Mouse (Mus musculus) CD4-positive, CD25-positive, alpha-beta regulatory T cell, adult 4 months (primary cell): ENCODE measurements around the gene Tas2r109. TPM values are rescaled to one million over a fixed set of nuclear protein-coding genes. Genes with fewer than 3 reads are reported as not detected.
"Not testable (repeated sequence)": the region's sequence is repeated elsewhere in the genome, so short reads cannot be mapped to it uniquely, and the experiment has no call there.

ENCODE experiments used
- ATAC-seq: one replicate; pipeline ENCODE4 v1.8.0; 2017
- polyA plus RNA-seq, 2 experiments: library from polyadenylated mRNA; unstranded; fragments of 100-300 nt; shearing (Covaris generic); gene quantifications; one replicate each; pipeline ENCODE4 v1.2.1; 2017

Gene Tas2r109
- not detected for polyA plus RNA-seq

DNA sequence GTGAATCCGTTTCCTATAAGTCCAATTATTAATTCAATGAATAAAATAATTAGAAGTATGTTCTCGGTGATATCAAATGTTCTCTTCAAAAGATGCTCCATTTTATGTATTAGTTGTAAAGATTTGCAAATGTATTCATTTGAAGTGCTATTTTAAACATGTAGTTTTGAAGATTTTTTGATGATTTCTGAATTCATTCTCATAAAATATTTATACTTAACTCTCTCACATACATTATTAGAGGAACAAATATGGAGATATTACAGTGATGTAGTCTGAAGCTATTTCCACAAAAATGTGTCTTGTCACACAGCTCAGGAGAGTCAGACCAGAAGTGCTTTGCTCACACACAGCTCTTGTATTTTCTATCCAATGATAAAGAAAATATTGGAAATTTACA is at the start of gene Tas2r109:
Gene Tas2r109, minus strand, starts transcription at position 101 of the 400 bp plus-strand sequence.
- no peak for ATAC-seq

DNA sequence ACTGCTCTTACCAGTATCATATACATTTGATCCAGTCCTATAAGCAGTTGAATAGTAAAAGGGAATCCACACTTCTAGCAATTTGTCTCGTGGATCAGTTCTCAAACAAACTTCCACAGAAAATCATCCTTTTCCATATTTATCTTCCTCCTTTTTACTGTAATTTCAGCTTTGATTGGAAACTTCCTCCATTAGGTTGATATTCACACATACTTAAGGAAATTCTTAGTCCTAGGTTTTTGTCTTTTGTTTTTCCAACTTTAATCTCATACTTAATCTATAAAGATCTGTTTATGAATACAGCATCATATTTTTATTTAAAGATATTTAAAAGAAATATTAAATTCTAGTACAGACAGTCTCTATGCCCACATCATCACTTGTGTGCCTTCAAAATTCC is 22.9 kb downstream of the Tas2r109 start, which contains the start of gene Tas2r131:
Gene Tas2r131, minus strand, starts transcription at position 101 of the 400 bp plus-strand sequence.
- no peak for ATAC-seq

DNA sequence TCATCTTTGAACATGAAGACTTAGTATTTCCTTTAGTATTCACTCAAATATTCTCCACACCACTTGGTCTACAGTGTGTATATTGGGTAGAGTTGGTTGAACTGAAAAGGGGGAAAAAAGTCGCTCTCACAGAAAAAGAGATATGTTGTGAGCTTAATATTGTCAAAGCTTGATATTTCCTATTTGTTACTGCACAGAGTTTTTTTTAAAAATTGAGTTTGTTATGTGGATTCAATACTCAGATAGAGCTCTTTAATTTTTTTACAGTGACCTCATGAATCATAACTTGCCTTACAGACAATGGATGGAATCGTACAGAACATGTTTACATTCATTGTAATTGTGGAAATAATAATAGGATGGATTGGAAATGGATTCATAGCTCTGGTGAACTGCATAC is 30.0 kb downstream of the Tas2r109 start, which contains the start of gene Tas2r129:
Gene Tas2r129, plus strand, starts transcription at position 301 of the 400 bp plus-strand sequence.
- ATAC-seq = no peak

DNA sequence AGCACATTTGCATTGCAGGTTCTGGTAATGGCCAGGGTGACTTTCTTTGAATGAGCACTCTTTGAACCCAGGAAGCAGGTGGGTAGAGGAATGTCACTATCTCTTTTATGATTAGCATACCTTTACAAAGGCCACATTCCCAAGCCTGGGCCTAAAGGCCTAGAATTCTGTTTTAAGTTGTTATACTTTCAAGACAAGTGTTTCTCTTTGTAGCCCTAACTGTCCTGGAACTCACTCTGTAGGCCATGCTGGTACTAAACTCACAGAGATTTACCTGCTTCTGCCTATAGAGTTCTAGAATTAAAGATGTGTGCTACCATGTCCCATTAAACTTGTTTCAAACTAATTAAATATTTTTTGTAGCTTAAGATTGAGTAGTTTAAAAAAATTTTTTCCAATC is 39.4 kb downstream of the Tas2r109 start:
- not testable (repeated sequence) for ATAC-seq

Other genes starting within 250 kb of the Tas2r109 start
- gene Tas2r115, start 242.9 kb downstream of the Tas2r109 start, polyA plus RNA-seq = not detected
- gene Tas2r124, start 226.2 kb downstream of the Tas2r109 start, polyA plus RNA-seq = not detected
- not detected for gene Tas2r102, start 218.8 kb downstream of the Tas2r109 start, polyA plus RNA-seq
- not detected for gene Tas2r136, start 202.8 kb downstream of the Tas2r109 start, polyA plus RNA-seq
- gene Tas2r117, start 178.1 kb downstream of the Tas2r109 start, polyA plus RNA-seq = not detected
- gene Tas2r123, start 133.8 kb downstream of the Tas2r109 start, polyA plus RNA-seq = not detected
- not detected for gene Tas2r116, start 125.5 kb downstream of the Tas2r109 start, polyA plus RNA-seq
- gene Tas2r110, start 113.0 kb downstream of the Tas2r109 start, polyA plus RNA-seq = not detected
- not detected for gene Tas2r113, start 88.0 kb downstream of the Tas2r109 start, polyA plus RNA-seq
- under 1 TPM in 1 of 2 experiments, not detected in 1; 0.58 TPM for gene Tas2r125, start 71.3 kb downstream of the Tas2r109 start, polyA plus RNA-seq
- not detected for gene Tas2r129, start 29.9 kb downstream of the Tas2r109 start, polyA plus RNA-seq
- gene Tas2r131, start 23.0 kb downstream of the Tas2r109 start, polyA plus RNA-seq = not detected
- gene Tas2r103, start 56.1 kb upstream of the Tas2r109 start, polyA plus RNA-seq = not detected
- not detected for gene Tas2r140, start 74.9 kb upstream of the Tas2r109 start, polyA plus RNA-seq
- gene Smim10l1, start 123.9 kb upstream of the Tas2r109 start, polyA plus RNA-seq = 10 to 100 TPM; 13.2 to 17.8 TPM